12 mouse cellular contexts compared by ENCODE assay signal in genomic region chr13:41466191-41466590, GRCm38 (mm10). TPM values are rescaled to one million over a fixed set of nuclear protein-coding genes. Genes with fewer than 3 reads are reported as not detected.
A peak's percentile ranks its signal among the peaks of the same experiment; 100 is the strongest.
DNase-seq lines count a peak whose midpoint lies in the region; ATAC-seq and TF ChIP-seq lines count a peak whose summit lies in the region.
"Had no signal": no experiment of that assay in that cellular context is flagged by ENCODE, and none has a peak within 500 bp of the region (broad histone marks: within the 10 kb centered on the region; RNA-seq: fewer than 3 reads in every experiment).

No protein-coding gene starts in this region.

- peak; percentile 89 for ATAC-seq in intestine, embryonic 15.5 days
- no peak; the same call in 1 of the 2 replicates for ATAC-seq in lung, embryonic 14.5 days (ENCODE audit: insufficient read depth)
- no peak; the same call in 1 of the 2 replicates for ATAC-seq in megakaryocyte progenitor cell, adult 5-6 weeks (replicated peaks; ENCODE audit: poor library complexity)
- ATAC-seq in forebrain, embryonic 12.5 days (ENCODE audit: low FRiP score): no peak
- ATAC-seq: forebrain, embryonic 14.5 days had no signal

- peak; percentile 50 for DNase-seq in adrenal gland, adult 2 months
- DNase-seq in adrenal gland, postnatal 25 days: no peak
- DNase-seq in lung, embryonic 14.5 days: peak; percentile 57
- no peak for DNase-seq in cerebellum, adult 11 months
- DNase-seq: cerebellum, postnatal 36 days; left cerebral cortex, postnatal 4 days; spleen, adult 18-20 months had no signal

- no peak for TF ChIP-seq POLR2A in bone marrow macrophage, adult 2 months (IDR thresholded peaks at IDR 0.05; ENCODE audit: borderline replicate concordance, low read depth, low read length)

- peak overlapping the region; percentile 70 for H3K27ac ChIP-seq in bone marrow macrophage, adult 2 months (ENCODE audit: insufficient read depth, low read depth, low read length)
- H3K27ac ChIP-seq in intestine, embryonic 15.5 days: no peak overlapping the region
- peak overlapping the region; percentile 67; the same call in 1 of the 2 replicates for H3K27ac ChIP-seq in lung, embryonic 14.5 days (ENCODE audit: low read depth)
- no peak overlapping the region for H3K27ac ChIP-seq in forebrain, embryonic 12.5 days

- WGBS in intestine, embryonic 15.5 days: 56% methylated on average over 1 of the region's 1 CpGs
- WGBS in lung, embryonic 14.5 days: 81% methylated on average over 1 of the region's 1 CpGs
- 91% methylated on average over 1 of the region's 1 CpGs for WGBS in forebrain, embryonic 12.5 days

- no peaks in the 10 kb centered on the region for H3K27me3 ChIP-seq in intestine, embryonic 15.5 days (replicated peaks)
- H3K27me3 ChIP-seq in lung, embryonic 14.5 days (ENCODE audit: insufficient read depth, low read length): no peaks in the 10 kb centered on the region
- H3K27me3 ChIP-seq in forebrain, embryonic 12.5 days: no peaks in the 10 kb centered on the region

- TF ChIP-seq CTCF in bone marrow macrophage, adult 2 months (IDR thresholded peaks at IDR 0.05; ENCODE audit: low read depth, low read length): no peak
- no peak for TF ChIP-seq CTCF in lung, embryonic 14.5 days (IDR thresholded peaks at IDR 0.05; ENCODE audit: low read depth)

- no peak overlapping the region for H3K9ac ChIP-seq in intestine, embryonic 15.5 days
- H3K9ac ChIP-seq in lung, embryonic 14.5 days: no peak overlapping the region
- H3K9ac ChIP-seq in forebrain, embryonic 12.5 days: no peak overlapping the region

- H3K9me3 ChIP-seq in intestine, embryonic 15.5 days: no peaks in the 10 kb centered on the region
- no peaks in the 10 kb centered on the region for H3K9me3 ChIP-seq in lung, embryonic 14.5 days (ENCODE audit: low read depth, low read length)
- no peaks in the 10 kb centered on the region for H3K9me3 ChIP-seq in forebrain, embryonic 12.5 days

- H3K36me3 ChIP-seq in intestine, embryonic 15.5 days: no peaks in the 10 kb centered on the region
- no peaks in the 10 kb centered on the region for H3K36me3 ChIP-seq in lung, embryonic 14.5 days (ENCODE audit: insufficient read depth)
- no peaks in the 10 kb centered on the region for H3K36me3 ChIP-seq in forebrain, embryonic 12.5 days (replicated peaks)

- H3K4me1 ChIP-seq in bone marrow macrophage, adult 2 months (ENCODE audit: control insufficient read depth, insufficient read depth, low read length): peaks cover 35% of the 10 kb centered on the region
- 0 out of 2 replicates have a peak, but pooled peaks cover 3% of the 10 kb centered on the region for H3K4me1 ChIP-seq in intestine, embryonic 15.5 days (replicated peaks)
- H3K4me1 ChIP-seq in lung, embryonic 14.5 days (ENCODE audit: insufficient read depth): 0 out of 2 replicates have a peak, but pooled peaks cover 4% of the 10 kb centered on the region
- H3K4me1 ChIP-seq in forebrain, embryonic 12.5 days: no peaks in the 10 kb centered on the region

- H3K4me3 ChIP-seq in bone marrow macrophage, adult 2 months (ENCODE audit: insufficient read depth, low read length): no peak overlapping the region
- H3K4me3 ChIP-seq in intestine, embryonic 15.5 days (replicated peaks): no peak overlapping the region
- no peak overlapping the region for H3K4me3 ChIP-seq in lung, embryonic 14.5 days (ENCODE audit: low read depth, low read length)
- no peak overlapping the region for H3K4me3 ChIP-seq in forebrain, embryonic 12.5 days (replicated peaks)

- H3K4me2 ChIP-seq in intestine, embryonic 15.5 days (replicated peaks): no peak overlapping the region
- H3K4me2 ChIP-seq in lung, embryonic 14.5 days: no peak overlapping the region
- no peak overlapping the region for H3K4me2 ChIP-seq in forebrain, embryonic 12.5 days

RNA-seq across cellular contexts. Expression of gene Nedd9, which starts 21.0 kb away (rescaled TPM):
- total RNA-seq in adrenal gland, adult 2 months (2021): 10 to 100 TPM; 23.6 to 31.4 TPM
- polyA plus RNA-seq in adrenal gland, adult 2 months (2012; rRNA removed): 5.5 and 8.7 TPM in 2 replicates
- total RNA-seq in adrenal gland, postnatal 25 days (2021): 22.7 and 32.3 TPM in 2 replicates
- polyA plus RNA-seq in bone marrow macrophage, adult 2 months (2012; ENCODE audit: insufficient read depth, insufficient read length, missing spikeins): 10.9 and 16.9 TPM in 2 replicates
- polyA plus RNA-seq in intestine, embryonic 15.5 days (2015; fragmentation: Nextera tagmentation; extraction: Ambion mirVana): 38.4 and 41.4 TPM in 2 replicates
- 86.5 and 89.4 TPM in 2 replicates for polyA plus RNA-seq in lung, embryonic 14.5 days (2014; fragmentation: Nextera tagmentation; extraction: Ambion mirVana)
- 16.8 and 18.6 TPM in 2 replicates for total RNA-seq in megakaryocyte progenitor cell, adult 5-6 weeks (2015)
- 19.7 and 23.1 TPM in 2 replicates for total RNA-seq in megakaryocyte progenitor cell, adult 5-6 weeks (2017)
- 18.9 and 20.4 TPM in 2 replicates for polyA plus RNA-seq in forebrain, embryonic 12.5 days (2016; fragmentation: Nextera tagmentation; extraction: Ambion mirVana)

Comparison
In these comparisons a context has a peak if more than half of its experiments do, and no peak if none do; other contexts are left out.
1. DNase-seq: peak in adrenal gland, adult 2 months (single experiment) and lung, embryonic 14.5 days (single experiment); none in adrenal gland, postnatal 25 days (single experiment) and cerebellum, adult 11 months (single experiment).
2. H3K27ac ChIP-seq: peak in bone marrow macrophage, adult 2 months (single experiment) and lung, embryonic 14.5 days (single experiment); none in intestine, embryonic 15.5 days (single experiment) and forebrain, embryonic 12.5 days (single experiment).